Mouse (Mus musculus): ENCODE measurements around the gene Msmb. TPM values are rescaled to one million over a fixed set of nuclear protein-coding genes. Genes with fewer than 3 reads are reported as not detected.

Gene Msmb
- total RNA-seq, 2 experiments from 2014 or later: not detected

- DNase-seq (ENCODE audit: low spot score in 2 of 2): no peak
Measured at GRCm38 (mm10) chr14:32145809-32146511, 4.1 kb downstream of the Msmb start.

DNA sequence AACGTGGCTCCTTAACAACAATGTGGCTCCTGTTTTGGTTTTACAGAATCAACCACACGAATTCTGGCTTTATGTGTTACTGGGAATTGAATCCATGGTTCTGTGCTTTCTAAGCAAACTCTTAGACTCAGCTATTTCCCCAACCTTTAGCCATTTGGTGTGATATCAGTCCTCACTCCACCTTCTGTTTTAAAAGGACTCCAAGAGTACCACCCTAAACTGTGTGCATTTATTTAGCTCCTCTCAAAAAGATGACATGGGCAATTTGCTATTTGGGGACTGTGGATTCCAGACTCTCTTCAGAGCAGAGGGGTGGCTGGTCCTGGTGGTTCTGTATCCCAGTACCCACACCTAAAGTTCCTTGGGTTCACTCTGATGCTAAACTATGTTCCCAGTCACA lies 4.8 kb downstream of the Msmb start:
- no peak for DNase-seq (ENCODE audit: low spot score in 2 of 2)

DNA sequence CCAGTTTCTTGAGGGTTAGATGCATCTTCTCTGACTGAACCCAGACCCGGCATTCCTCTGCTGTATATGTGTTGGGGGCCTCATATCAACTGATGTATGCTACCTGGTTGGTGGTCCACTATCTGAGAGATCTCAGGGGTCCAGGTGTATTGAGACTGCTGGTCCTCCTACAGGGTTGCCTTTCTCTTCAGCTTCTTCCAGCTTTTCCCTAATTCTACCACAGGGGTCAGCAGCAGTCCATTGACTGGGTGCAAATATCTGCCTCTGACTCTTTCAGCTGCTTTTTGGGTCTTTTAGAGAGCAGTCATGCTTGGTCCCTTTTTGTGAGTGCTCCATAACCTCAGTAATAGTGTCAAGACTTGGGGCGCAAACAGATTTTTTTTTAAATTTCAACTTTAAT lies 9.0 kb downstream of the Msmb start:
- no peak for DNase-seq (ENCODE audit: low spot score in 2 of 2)

DNA sequence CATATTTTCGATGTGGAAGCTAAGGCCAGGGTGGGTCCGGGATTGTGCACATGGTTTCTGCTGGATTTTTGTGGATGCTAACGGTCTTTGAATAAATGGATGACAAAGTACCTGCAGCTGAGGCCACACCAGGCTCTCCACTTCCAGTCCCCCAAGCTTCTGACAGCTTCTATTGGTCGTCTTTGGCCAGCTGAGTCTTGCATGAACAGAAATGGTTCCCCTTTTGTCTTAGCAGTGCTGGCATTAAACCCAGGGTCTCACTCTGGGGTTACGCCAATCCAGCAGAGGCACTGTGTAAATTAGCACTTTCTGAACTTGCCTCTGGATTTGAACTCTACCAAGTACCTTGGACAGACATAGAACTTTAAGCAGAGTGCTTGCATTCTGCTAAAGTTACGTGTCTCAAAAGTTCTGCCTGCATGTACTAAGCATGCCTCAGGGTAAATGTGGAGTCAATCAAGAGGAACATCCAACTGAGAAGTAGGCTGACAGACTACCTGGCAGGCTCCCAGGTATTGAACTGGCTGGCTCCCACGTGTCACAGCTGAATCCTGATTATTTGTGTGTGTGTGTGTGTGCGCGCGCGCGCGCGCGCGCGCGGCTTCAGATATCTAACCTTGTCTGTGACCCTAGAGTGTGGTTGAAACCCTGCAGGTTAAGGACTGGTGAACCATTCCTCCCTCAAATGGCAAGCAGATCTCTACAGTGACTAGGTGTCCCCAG lies 10.6 kb downstream of the Msmb start:
- no peak for DNase-seq (ENCODE audit: low spot score in 2 of 2)

GRCm38 (mm10) chr14:32153156-32153555 lies 11.3 kb downstream of the Msmb start:
- no peak for DNase-seq (ENCODE audit: low spot score in 2 of 2)

DNA sequence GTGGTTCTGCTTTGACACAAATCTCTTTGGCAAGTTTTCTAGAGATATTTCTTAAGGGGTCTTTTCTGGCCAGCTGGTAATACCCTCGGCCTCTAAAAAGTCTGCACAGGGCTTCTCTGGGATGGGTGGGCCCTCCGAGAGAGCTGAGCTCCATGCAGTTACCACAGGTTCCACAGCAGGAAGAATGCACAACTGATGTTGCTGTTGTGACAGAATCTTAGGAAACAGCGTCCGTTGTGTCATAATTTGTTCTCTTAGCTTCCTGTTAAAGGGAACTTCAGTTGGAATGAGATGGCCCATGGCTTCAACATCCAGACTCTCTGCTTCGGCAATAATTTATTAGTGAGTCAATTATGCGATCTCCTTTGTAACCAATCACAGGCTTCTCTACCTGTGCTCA lies 12.9 kb downstream of the Msmb start:
- no peak for DNase-seq (ENCODE audit: low spot score in 2 of 2)

GRCm38 (mm10) chr14:32159150-32159670 lies 17.4 kb downstream of the Msmb start:
- no peak for DNase-seq (ENCODE audit: low spot score in 2 of 2)

- peak; percentile 99 for DNase-seq (ENCODE audit: low spot score in 2 of 2)
Measured at GRCm38 (mm10) chr14:32159690-32160246, 17.9 kb downstream of the Msmb start, which contains the start of gene Ncoa4. Gene Ncoa4, plus strand, starts transcription at chr14:32159865.

DNA sequence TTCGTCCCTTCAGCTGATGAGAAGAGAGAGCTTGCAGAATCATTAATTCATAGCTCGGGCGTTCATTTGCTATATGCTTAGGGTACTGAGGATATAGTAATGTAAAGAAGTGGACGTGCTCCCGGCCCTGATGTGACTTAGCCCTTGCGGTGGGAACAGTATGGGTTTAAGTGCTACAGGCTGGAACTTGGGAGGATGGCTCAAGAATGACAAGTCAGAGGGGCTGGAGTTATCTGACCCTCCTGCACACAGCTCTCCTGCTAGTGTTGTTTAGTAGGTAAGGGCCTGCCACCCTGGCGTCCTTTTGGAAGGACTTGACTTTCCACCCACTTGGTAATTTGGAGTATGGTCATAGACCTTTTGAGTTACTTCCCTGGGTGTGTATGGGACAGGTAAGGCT lies 18.7 kb downstream of the Msmb start:
- DNase-seq (ENCODE audit: low spot score in 2 of 2): no peak

GRCm38 (mm10) chr14:32161090-32161885 lies 19.5 kb downstream of the Msmb start:
- no peak for DNase-seq (ENCODE audit: low spot score in 2 of 2)

- no peak for DNase-seq (ENCODE audit: low spot score in 2 of 2)
Measured at GRCm38 (mm10) chr14:32162231-32162630, 20.4 kb downstream of the Msmb start.

- no peak for DNase-seq (ENCODE audit: low spot score in 2 of 2)
Measured at GRCm38 (mm10) chr14:32163203-32163888, 21.5 kb downstream of the Msmb start.

GRCm38 (mm10) chr14:32164173-32165051 lies 22.6 kb downstream of the Msmb start:
- DNase-seq (ENCODE audit: low spot score in 2 of 2): no peak

GRCm38 (mm10) chr14:32165278-32166061 lies 23.6 kb downstream of the Msmb start:
- peak; percentile 40 to 54 for DNase-seq (ENCODE audit: low spot score in 2 of 2)

DNA sequence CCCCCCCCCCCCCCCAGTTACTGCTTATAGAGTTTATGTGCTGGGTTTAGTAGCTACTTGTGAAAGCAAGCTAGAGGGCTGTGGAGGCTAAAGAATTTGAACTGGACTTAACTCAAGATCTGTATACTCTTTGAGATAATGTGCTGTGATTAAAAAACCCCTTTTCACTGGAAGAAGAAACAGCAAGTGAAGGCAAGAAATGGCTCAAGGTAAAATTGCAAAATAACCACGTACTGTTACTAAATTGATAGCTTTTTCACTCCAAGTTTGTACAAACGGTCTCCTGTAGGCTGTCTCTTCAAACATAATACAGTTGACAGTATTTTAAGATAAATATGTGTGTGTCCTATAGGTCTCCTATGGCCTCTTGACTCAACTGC lies 24.2 kb downstream of the Msmb start:
- no peak for DNase-seq (ENCODE audit: low spot score in 2 of 2)

- no peak for DNase-seq (ENCODE audit: low spot score in 2 of 2)
Measured at GRCm38 (mm10) chr14:32166840-32167239, 25.0 kb downstream of the Msmb start.

DNA sequence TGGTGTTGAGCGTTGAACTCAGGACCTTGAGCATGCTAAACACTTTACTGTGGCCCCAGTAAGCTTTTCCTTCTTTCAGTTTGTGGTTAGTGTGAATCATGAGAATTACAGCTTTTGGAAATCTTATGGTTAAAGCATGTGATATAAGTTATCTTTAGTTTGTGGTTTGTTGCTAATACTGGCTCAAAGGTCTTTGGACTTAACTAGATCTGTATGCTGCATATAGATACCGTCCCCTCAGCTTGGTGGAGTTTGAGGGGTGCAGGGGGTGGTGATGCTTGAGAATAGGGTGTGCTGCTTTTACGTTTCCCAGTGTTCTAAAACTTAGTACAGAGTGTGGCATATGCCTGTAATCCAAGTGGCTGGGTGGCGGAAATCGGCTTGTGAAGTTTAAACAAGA lies 25.5 kb downstream of the Msmb start:
- DNase-seq (ENCODE audit: low spot score in 2 of 2): no peak

DNA sequence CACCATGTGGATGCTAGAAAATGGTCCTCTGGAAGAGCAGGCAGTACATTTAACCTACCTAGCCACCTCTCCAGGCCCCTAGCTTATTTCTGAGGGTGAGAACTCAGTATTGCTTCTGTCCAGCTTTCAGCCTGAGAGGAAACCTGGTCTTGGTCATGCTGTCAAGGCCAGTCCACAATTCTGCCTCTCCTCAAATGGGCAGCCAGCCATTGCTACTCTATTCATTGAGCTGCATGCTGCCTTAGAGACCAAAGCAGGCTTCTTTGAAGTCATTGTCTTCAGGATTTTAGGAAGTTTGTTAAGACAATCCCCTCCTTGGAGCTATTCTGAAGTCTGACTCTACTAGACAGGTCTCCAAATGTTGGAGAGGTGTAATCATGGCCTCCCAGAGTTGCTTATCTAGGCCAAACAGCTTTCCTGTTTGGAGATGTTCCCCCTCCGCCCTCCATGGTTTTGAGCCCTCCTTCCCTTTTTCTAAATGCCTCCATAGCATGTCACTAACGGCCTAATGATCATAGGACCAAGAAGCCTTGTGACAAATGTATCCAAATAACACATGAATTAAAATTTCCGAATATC lies 26.9 kb downstream of the Msmb start:
- DNase-seq (ENCODE audit: low spot score in 2 of 2): no peak

DNA sequence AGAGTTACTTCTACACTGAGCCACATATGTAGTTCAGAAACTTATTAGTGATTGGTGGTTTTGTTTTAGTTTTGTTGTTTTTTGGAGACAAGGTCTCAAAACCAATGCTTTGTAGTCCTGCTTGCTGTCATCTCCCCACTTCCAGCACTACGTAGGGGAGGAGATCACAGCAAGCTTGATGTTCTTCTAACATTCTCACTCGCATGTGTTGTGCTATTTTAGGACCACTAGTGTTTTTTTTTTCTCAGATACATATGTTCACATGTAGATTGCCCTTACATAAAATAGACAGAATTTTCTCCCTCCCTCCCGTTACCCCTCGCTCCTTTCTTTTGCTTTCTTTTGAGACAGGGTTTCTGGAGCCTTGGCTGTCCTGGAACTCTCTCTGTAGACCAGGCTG lies 28.3 kb downstream of the Msmb start:
- DNase-seq (ENCODE audit: low spot score in 2 of 2): no peak

Data from layer of hippocampus, postnatal 10 days (tissue).